Mouse (Mus musculus) midbrain, embryonic 12.5 days (tissue): Measurements from ENCODE around the gene Ell. TPM values are rescaled to one million over a fixed set of nuclear protein-coding genes. Genes with fewer than 3 reads are reported as not detected.

ENCODE experiments used
- ATAC-seq: fragments of 200-750 bp; cut with Nextera tagmentation; 2 replicates; pipeline ENCODE4 v1.8.0; 2017; ENCODE audit warnings: low read depth, moderate TSS enrichment, moderate library complexity; ENCODE audit not compliant: low FRiP score
- H3K27ac ChIP-seq: fragments of 300-500 bp; sonication (generic); replicated peaks from 2 replicates; pipeline ENCODE4 v1.5.1; 2016; ENCODE audit warnings: mild to moderate bottlenecking
- H3K27me3 ChIP-seq: fragments of 300-500 bp; sonication (generic); 2 replicates; pipeline ENCODE4 v1.6.1; 2016; ENCODE audit warnings: mild to moderate bottlenecking
- H3K36me3 ChIP-seq: fragments of 300-500 bp; sonication (generic); 2 replicates; pipeline ENCODE4 v1.6.1; 2016
- H3K4me1 ChIP-seq: fragments of 300-500 bp; sonication (generic); 2 replicates; pipeline ENCODE4 v1.6.1; 2016
- H3K4me2 ChIP-seq: fragments of 300-500 bp; sonication (generic); replicated peaks from 2 replicates; pipeline ENCODE4 v1.6.1; 2016; ENCODE audit warnings: mild to moderate bottlenecking, moderate library complexity
- H3K4me3 ChIP-seq: fragments of 300-500 bp; sonication (generic); 2 replicates; pipeline ENCODE4 v1.5.1; 2016; ENCODE audit warnings: mild to moderate bottlenecking
- H3K9ac ChIP-seq: fragments of 300-500 bp; sonication (generic); replicated peaks from 2 replicates; pipeline ENCODE4 v1.6.1; 2016; ENCODE audit warnings: mild to moderate bottlenecking, moderate library complexity
- H3K9me3 ChIP-seq: fragments of 300-500 bp; sonication (generic); 2 replicates; pipeline ENCODE4 v1.6.1; 2016; ENCODE audit warnings: mild to moderate bottlenecking
- WGBS: fragments of 180-500 bp; shearing (Covaris S2); methylation state at CpG from one replicate; pipeline ENCODE4 v1.1.7; 2016; 5-methylcytosine and 5-hydroxymethylcytosine counted together
- polyA plus RNA-seq: library from polyadenylated mRNA; unstranded; fragments of >200 nt; fragmentation: Nextera tagmentation; extraction: Ambion mirVana; gene quantifications from 2 replicates; pipeline ENCODE4 v1.2.1, GENCODE M21; 2016

Gene Ell
- polyA plus RNA-seq, 1 experiment from 2014 or later: 18.7 TPM

GRCm38 (mm10) chr8:70615281-70615680 lies 76.0 kb downstream of the Ell start:
- ATAC-seq: no peak
- peaks cover 6% of the 10 kb centered on the region; the same call in 1 of the 2 replicates for H3K27me3 ChIP-seq

DNA sequence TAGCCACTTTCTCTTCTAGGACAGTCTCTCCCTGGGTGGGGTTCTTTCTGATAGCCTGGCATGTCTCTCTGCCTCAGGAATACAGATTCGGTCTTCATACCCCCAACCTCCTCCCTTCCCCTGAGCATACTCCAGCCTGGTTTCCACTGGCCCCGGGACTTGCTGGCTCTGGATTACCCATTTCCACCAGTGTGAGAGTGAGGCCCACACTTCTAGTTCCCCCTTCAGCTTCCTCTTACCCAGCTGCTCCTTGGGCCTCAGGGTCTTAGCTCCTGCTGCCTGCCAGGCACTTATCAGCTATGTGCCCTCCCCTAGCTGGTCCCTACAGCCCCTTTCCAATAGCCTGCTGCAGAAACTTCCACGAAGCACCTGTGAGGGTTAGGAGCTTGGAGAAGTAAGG lies 76.6 kb downstream of the Ell start, which contains the start of gene Lrrc25:
Lrrc25 (plus strand) TSS at position 262 of the 400 bp plus-strand sequence.
- ATAC-seq: no peak
- H3K4me2 ChIP-seq: no peak within 1 kb of the TSS
- peaks cover 19% of the 10 kb centered on the region for H3K4me1 ChIP-seq
- no peaks in the 10 kb centered on the region for H3K36me3 ChIP-seq
- 84% methylated on average over 3 of the region's 3 CpGs for WGBS
- no peak within 1 kb of the TSS for H3K4me3 ChIP-seq
- H3K9me3 ChIP-seq: no peaks in the 10 kb centered on the region
- H3K27me3 ChIP-seq: peaks cover 13% of the 10 kb centered on the region
- H3K27ac ChIP-seq: no peak within 1 kb of the TSS
- no peak within 1 kb of the TSS for H3K9ac ChIP-seq

More at GRCm38 (mm10) chr8:70615281-70615680, 76.0 kb downstream of the Ell start:
- no peaks in the 10 kb centered on the region for H3K36me3 ChIP-seq
- no peak overlapping the region for H3K4me2 ChIP-seq
- H3K9ac ChIP-seq: no peak overlapping the region
- peaks cover 25% of the 10 kb centered on the region for H3K4me1 ChIP-seq
- WGBS: 87% methylated on average over 8 of the region's 8 CpGs
- H3K9me3 ChIP-seq: no peaks in the 10 kb centered on the region
- H3K4me3 ChIP-seq: no peak overlapping the region
- H3K27ac ChIP-seq: no peak overlapping the region

DNA sequence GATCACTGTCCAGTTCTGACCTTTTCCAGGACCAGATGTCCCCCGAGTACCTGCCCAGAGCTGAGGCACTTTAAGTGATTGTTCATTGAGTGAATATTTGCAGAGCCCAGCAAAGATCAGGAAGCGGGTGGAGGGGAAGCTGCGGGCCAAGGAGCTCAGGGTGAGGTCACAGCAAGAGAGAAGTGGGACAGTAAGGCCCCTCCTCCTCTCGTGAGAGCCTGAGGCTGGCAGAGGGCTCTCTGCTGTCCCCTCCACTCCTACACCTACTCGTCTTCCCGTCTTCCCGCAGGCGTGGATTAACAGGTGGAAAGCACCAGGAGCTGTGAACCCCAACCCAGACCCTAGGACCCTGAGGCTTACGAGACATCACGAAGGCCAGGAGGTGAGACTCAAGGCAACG lies 77.4 kb downstream of the Ell start:
- 61% methylated on average over 11 of the region's 11 CpGs for WGBS
- H3K4me2 ChIP-seq: no peak overlapping the region
- no peak for ATAC-seq

GRCm38 (mm10) chr8:70617985-70618384 lies 78.7 kb downstream of the Ell start:
- peaks cover 29% of the 10 kb centered on the region for H3K27me3 ChIP-seq
- H3K27ac ChIP-seq: no peak overlapping the region
- peaks cover 10% of the 10 kb centered on the region for H3K4me1 ChIP-seq
- 78% methylated on average over 11 of the region's 11 CpGs for WGBS
- no peak for ATAC-seq
- no peaks in the 10 kb centered on the region for H3K9me3 ChIP-seq
- H3K4me2 ChIP-seq: no peak overlapping the region
- H3K4me3 ChIP-seq: no peak overlapping the region
- no peak overlapping the region for H3K9ac ChIP-seq
- H3K36me3 ChIP-seq: no peaks in the 10 kb centered on the region

More for the DNA sequence above, 77.4 kb downstream of the Ell start:
- Histone ChIP-seq H3K4me1 (peaks cover 12% of the 10 kb centered on the region), H3K9me3 (no peaks in the 10 kb centered on the region), H3K36me3 (no peaks in the 10 kb centered on the region), H3K9ac (no peak overlapping the region), H3K27me3 (peaks cover 15% of the 10 kb centered on the region), H3K27ac (no peak overlapping the region), H3K4me3 (no peak overlapping the region)

DNA sequence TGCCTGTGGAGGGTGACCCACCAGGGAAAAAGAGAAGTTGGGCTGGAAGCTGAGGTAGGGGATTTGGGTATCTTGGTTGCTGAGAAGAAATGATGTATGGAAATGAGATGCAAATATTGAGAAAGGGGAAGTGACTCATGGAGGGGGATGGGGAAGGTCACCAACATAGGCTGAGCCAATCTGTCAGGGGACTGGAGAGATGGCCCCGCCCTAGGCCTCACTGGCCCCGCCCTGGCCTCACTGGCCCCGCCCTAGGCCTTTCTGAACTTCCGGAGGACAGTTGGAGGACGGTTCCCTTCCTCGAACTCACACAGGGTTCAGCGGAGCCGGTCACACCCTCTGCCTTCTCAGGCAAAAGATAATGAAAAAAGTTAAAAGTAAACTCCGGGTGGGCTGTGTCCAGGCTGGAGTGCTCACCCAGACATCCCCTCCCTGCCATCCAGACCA lies 79.7 kb downstream of the Ell start:
- peaks cover 31% of the 10 kb centered on the region for H3K27me3 ChIP-seq

GRCm38 (mm10) chr8:70622220-70622619 lies 83.0 kb downstream of the Ell start:
- H3K9me3 ChIP-seq: no peaks in the 10 kb centered on the region
- H3K4me2 ChIP-seq: no peak overlapping the region
- H3K27ac ChIP-seq: no peak overlapping the region
- H3K9ac ChIP-seq: no peak overlapping the region
- H3K27me3 ChIP-seq: peaks cover 36% of the 10 kb centered on the region
- WGBS: 67% methylated on average over 3 of the region's 3 CpGs
- H3K4me3 ChIP-seq: no peak overlapping the region
- H3K36me3 ChIP-seq: no peaks in the 10 kb centered on the region
- H3K4me1 ChIP-seq: peaks cover 10% of the 10 kb centered on the region
- no peak for ATAC-seq

More for the DNA sequence above, 79.7 kb downstream of the Ell start:
- no peaks in the 10 kb centered on the region for H3K9me3 ChIP-seq
- no peaks in the 10 kb centered on the region for H3K36me3 ChIP-seq
- H3K27ac ChIP-seq: no peak overlapping the region
- no peak overlapping the region for H3K4me2 ChIP-seq
- no peak overlapping the region for H3K9ac ChIP-seq
- H3K4me3 ChIP-seq: no peak overlapping the region
- WGBS: 34% methylated on average over 9 of the region's 9 CpGs
- ATAC-seq: peak; percentile 67; the same call in 1 of the 2 replicates
- H3K4me1 ChIP-seq: peaks cover 10% of the 10 kb centered on the region

DNA sequence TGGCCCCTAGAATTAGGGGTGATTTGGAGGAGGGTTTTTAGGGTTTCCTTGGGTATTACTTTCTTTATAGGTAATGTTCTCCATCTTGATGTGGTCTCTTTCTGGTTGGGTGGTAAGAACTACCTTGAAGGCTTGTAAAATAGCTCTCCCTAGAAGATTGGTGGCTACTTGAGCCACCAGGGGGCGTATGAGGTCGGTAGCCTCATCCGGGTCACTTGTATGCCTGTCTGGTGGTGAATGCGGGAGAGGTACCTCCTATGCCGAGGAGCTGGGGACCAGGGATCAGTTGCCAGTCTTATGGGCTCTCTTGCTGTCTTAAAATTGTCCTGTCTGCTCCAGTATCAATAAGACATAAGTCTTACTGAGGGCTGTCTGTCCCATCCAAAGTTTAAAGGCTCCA lies 85.8 kb downstream of the Ell start:
- H3K4me2 ChIP-seq: no peak overlapping the region
- no peak overlapping the region for H3K27ac ChIP-seq
- no peaks in the 10 kb centered on the region for H3K36me3 ChIP-seq
- no peak overlapping the region for H3K9ac ChIP-seq
- peaks cover 40% of the 10 kb centered on the region for H3K27me3 ChIP-seq
- H3K4me3 ChIP-seq: no peak overlapping the region
- 14% methylated on average over 5 of the region's 5 CpGs for WGBS
- ATAC-seq: no peak
- H3K4me1 ChIP-seq: peaks cover 9% of the 10 kb centered on the region; the same call in 1 of the 2 replicates
- H3K9me3 ChIP-seq: no peaks in the 10 kb centered on the region

- H3K4me3 ChIP-seq: no peak overlapping the region
- 90% methylated on average over 5 of the region's 5 CpGs for WGBS
- no peak for ATAC-seq
- no peak overlapping the region for H3K4me2 ChIP-seq
- peaks cover 14% of the 10 kb centered on the region; the same call in 1 of the 2 replicates for H3K4me1 ChIP-seq
- H3K27me3 ChIP-seq: peaks cover 36% of the 10 kb centered on the region
- H3K9ac ChIP-seq: no peak overlapping the region
- H3K36me3 ChIP-seq: no peaks in the 10 kb centered on the region
- no peaks in the 10 kb centered on the region for H3K9me3 ChIP-seq
- H3K27ac ChIP-seq: no peak overlapping the region
Observed at GRCm38 (mm10) chr8:70627041-70627440, 87.8 kb downstream of the Ell start.

- Histone ChIP-seq H3K4me1 (peaks cover 14% of the 10 kb centered on the region; the same call in 1 of the 2 replicates), H3K4me2 (peak overlapping the region; percentile 61), H3K27ac (peak overlapping the region; percentile 40), H3K9ac (peak overlapping the region; percentile 25), H3K4me3 (peak overlapping the region; percentile 46), H3K27me3 (peaks cover 34% of the 10 kb centered on the region), H3K9me3 (no peaks in the 10 kb centered on the region), H3K36me3 (no peaks in the 10 kb centered on the region)
- peak; percentile 14; the same call in 1 of the 2 replicates for ATAC-seq
- WGBS: 49% methylated on average over 7 of the region's 7 CpGs
Observed at GRCm38 (mm10) chr8:70628986-70629490, 89.8 kb downstream of the Ell start.

- peak overlapping the region; percentile 40 for H3K27ac ChIP-seq
- WGBS: 1% methylated on average over 60 of the region's 60 CpGs
- peak overlapping the region; percentile 25 for H3K9ac ChIP-seq
Observed at GRCm38 (mm10) chr8:70629574-70630531, 90.6 kb downstream of the Ell start.

GRCm38 (mm10) chr8:70630532-70631381 lies 91.5 kb downstream of the Ell start:
- no peaks in the 10 kb centered on the region for H3K9me3 ChIP-seq
- H3K9ac ChIP-seq: no peak overlapping the region
- no peak overlapping the region for H3K27ac ChIP-seq
- peaks cover 14% of the 10 kb centered on the region; the same call in 1 of the 2 replicates for H3K4me1 ChIP-seq
- H3K4me3 ChIP-seq: no peak overlapping the region
- 0 out of 2 replicates have a peak, but pooled peaks have one; percentile 24 for ATAC-seq
- H3K36me3 ChIP-seq: no peaks in the 10 kb centered on the region
- WGBS: 14% methylated on average over 22 of the region's 22 CpGs
- peak overlapping the region; percentile 61; the same call in 1 of the 2 replicates for H3K4me2 ChIP-seq
- peaks cover 31% of the 10 kb centered on the region for H3K27me3 ChIP-seq

More at GRCm38 (mm10) chr8:70629574-70630531, 90.6 kb downstream of the Ell start:
- Histone ChIP-seq H3K27me3 (peaks cover 31% of the 10 kb centered on the region), H3K4me3 (peak overlapping the region; percentile 46), H3K9me3 (no peaks in the 10 kb centered on the region), H3K36me3 (no peaks in the 10 kb centered on the region), H3K4me1 (peaks cover 14% of the 10 kb centered on the region; the same call in 1 of the 2 replicates), H3K4me2 (peak overlapping the region; percentile 61)
- peak; percentile 90 for ATAC-seq
